Mouse (Mus musculus) right cerebral cortex, adult 2 months (tissue): ENCODE measurements around the gene Ranbp3.
A peak's percentile ranks its signal among the peaks of the same experiment; 100 is the strongest.

Experiments used
- DNase-seq, 2 experiments: peaks; one replicate each; pipeline ENCODE4 v3.0.0; 2021 to 2022; ENCODE audit warnings: low spot score in 2 of 2

Ranbp3 gene

DNA sequence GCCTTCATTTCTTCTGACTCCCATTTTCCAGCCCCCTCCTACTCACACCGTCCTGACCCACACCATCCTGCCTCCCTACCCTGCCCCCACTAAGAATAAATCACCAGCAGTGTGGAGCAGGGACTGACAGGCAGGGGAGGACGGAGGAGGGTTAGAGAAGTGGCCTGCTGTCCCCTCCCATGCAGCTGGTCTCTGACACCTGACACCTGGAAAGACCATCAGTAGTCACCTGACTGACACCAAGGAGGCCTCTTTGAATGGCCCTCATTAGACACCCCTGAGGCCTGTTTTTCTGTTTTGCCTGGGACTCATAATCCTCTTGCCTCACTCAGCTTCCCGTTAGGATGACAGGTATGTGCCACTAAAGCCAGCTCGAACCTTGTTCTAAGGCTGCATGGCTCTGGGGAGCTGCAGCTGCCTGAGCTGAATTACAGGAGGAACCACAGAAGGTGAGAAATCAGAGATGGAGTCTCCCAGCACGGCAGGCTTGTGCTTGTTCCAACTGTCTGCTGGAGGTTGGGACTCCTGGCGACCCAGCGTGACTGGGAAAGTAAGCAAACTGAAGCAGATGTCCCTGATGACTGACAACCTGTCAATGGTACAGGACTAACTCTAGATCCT, 54.0 kb downstream of the Ranbp3 start:
- DNase-seq: no peak

DNA sequence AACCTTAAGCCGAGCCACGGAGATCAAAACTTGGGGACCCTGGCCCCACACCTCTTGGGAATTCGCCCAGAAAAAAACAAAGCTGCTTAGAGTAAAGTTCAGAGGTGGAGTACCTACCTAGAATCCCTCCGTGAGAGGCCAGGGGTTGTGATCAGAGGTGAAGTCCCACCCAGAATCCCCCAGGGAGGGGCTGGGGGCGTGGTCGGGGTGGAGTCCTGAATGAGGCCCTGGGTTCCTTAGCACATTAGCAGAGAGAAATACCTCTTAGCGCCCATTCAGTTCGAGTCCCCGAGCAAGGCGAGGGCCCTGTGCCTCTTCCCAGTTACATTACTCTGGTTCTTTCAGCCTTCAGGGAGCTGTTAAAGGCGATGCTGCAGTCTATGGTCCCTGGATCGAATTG, 54.6 kb downstream of the Ranbp3 start:
- no peak for DNase-seq

DNA sequence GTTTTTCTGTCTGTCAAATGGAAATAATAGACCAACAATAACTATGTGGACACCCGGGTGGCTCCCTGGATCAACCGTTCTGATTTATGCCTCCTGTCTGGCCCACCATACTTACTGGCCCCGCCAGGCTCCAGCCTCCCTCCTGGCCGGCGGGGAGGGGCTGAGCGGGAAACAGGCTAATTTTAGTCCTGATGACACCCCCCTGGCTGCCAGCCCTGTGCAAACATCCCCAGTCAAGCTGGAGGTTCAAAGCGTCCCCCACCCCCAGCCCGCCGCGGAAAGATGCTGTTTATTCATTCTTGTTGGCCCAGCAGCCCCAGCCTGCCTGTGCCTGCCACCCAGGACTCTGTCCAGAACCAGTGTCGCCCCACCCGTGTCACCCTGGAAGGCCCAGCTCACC, 55.0 kb downstream of the Ranbp3 start:
- no peak for DNase-seq

DNA sequence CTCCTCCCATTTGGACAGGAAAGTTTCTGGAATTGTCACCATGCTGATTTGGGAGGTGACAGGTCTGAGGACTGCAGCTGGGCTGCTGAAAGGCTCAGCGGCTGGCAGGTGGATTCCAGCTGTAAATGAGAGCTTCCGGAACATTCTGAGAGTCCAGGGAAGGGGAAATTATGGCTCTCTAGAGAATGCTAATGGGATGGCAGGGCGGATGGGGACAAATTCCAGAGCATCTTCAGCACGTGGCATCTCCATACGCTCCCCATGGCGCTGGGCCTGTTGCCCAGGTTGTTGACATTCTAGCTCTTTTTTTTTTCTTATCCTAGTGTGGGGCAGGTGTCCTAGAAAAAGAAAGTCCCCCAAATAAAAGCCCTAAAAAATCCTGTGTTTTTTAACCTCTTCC, 56.1 kb downstream of the Ranbp3 start:
- DNase-seq: no peak

DNA sequence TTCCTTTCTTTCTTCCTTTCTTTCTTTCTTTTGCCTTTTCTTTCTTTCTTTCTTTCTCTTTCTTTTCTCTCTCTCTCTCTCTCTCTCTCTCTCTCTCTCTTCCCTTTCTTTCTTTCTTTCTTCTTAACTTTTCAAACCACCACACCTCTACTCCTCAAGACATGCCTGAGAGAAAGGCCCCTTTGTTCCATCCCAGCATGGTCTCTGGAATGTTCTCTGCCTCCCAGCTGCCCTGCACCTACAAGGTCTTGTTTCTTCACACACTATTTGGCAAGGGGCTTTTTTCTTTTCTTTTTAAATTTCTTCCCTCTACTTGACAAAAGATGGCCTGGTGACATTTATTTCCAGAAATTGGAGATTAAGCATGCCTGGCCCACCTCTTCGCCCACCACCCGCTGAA, 56.6 kb downstream of the Ranbp3 start:
- DNase-seq: no peak

DNA sequence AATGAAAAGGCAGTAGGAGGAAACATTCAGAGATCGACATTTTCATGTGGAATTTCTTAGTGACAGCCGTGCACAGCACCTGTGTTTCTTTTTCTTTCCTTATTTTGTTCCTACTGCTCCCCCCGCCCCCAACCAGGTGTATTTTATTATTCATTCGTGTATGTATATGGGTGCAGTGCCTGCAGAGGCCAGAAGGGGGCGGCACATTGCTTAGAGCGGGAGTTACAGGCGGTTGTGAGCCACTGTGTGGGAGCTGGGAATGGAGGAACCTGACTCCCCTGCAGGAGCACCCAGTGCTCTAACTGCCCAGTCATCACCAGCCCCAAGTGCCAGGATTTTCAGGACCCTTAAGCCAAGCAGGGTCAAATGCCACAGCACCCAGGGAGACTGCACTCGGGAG, 63.4 kb downstream of the Ranbp3 start:
- no peak for DNase-seq

DNA sequence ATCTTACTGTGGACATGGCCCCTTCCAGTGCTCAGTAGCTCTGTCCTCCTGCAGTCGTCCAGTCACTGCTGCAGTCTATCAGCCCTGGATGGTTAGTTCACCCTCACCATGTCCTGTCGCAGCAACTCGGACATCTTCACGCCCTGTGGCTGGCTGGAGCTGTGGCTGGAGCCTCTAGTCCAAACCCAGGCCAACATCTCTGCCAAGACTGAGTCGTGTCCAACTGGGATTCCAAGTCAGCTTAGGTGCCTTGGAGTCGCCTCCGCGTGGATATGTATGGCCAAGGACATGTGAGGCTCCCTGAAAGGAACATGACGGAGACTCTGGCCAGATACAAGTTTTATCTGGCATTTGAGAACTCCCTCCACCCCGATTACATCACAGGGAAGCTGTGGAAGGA, 65.1 kb downstream of the Ranbp3 start:
- no peak for DNase-seq

DNA sequence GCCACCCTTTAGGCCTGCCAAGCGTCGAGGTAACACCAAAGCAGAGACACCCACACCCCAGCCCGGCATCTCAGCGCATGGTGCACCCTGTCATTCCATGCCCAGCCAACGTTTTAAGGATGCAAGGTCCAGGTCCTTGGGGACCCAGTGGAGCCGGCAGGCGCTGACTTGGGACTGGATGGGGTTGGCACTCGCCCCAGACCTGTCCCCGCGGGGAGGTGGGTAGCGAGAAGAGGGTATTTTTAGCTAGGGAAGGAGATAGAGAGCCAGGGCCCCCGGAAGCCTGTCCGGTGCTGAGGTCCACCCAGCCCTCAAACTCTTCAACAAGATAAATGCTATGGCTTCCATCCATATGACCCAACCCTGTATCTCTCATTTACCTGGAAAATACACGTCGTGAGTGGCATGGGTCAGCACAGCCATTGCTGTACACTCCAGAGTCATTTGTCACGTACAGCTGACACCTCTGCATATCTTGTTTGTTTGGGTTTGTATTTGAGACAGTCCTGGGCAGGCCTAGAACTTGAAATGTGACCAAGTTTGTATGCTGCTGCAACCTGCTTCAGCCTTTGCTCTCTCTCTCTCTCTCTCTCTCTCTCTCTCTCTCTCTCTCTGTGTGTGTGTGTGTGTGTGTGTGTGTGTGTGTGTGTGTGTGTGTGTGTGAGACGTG, 67.2 kb downstream of the Ranbp3 start:
- DNase-seq: no peak

DNA sequence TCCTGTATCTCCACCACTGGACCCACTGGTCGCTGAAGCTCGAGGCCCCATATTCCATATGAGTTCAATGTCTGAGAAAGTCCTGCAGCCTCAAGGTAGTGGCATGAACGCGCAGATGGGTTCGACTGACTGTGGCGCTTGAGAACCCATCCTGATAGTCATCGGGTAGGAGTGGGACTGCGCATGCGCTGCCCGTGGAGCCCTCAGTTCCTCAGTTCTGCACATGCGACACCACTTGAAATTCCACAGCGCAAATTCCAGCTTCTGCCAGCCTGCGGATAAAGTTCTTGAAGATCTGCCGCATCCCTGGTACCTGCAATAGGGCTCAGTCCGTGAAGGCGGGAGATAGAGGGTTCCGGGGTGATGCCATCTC, 67.7 kb downstream of the Ranbp3 start:
- DNase-seq: no peak

DNA sequence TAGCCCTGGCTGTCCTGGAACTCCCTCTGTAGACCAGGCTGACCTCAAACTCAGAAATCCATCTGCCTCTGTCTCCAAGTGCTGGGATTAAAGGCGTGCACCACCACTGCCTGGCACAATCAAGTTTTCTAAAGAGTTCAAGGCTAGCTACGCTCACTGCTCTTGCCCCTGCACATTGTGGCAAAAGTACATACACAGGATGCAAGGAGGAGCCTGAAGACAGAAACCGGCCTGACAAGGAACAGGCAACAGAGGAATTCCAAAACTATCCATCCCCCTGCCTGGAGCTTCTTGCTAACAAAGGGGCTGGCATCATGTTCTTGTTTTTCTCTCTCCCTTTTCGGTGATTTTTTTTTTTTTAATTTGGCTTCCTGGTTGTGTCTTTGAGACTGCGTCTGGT, 71.1 kb downstream of the Ranbp3 start:
- no peak for DNase-seq

DNA sequence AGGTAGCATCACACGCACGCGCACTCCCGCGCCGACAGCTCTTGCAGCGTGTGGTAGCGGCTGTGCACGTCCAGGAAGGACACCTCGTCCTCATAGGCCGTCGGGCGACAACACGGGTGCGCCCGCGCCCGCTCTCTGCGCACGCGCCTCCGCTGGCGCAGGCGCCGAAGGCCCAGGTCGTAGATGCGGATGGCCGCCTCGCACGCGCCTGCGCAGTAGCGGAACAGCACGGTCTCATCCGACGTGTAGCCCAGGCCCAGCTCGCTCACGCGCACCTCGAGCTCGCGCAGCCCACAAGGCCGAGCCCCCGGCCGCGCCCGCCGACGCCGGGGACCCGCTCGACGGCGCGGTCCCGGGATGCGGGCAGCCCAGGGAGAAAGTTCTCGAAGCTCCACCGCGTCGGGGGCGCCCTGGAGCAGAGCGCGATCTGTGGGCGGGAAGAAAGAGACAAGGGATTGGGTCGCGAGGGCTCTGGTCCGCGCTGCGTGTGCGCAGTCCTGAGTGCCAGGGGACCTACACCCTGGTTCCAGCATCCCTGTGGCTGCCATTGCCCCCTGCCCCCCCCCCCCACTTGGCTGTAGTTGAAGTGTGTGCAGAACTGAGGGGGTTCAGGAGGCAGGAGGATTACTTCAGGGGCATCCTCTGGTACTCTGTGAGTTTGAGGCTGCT, 78.4 kb downstream of the Ranbp3 start:
- DNase-seq: peak in 1 of 2 experiments; percentile 10

DNA sequence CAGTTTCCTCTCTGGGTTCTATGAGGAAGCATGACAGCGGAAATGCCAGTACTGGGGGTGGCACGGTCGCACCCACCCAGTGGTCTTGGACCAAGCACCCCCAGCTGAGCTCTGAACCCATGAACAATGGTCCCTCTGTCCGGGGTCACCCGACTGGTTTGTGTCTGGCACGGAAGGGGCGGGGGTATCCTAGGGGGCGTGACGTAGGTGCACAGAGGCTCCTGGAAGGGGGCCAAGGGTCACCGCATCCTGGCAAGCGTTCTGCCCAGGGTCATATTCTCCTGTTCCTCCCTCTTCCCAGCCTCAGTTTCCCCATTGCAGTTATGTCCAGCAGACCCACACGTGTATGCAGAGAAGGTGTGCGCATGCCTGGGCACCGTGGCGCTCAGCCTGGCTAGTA, 80.4 kb downstream of the Ranbp3 start:
- no peak for DNase-seq

DNA sequence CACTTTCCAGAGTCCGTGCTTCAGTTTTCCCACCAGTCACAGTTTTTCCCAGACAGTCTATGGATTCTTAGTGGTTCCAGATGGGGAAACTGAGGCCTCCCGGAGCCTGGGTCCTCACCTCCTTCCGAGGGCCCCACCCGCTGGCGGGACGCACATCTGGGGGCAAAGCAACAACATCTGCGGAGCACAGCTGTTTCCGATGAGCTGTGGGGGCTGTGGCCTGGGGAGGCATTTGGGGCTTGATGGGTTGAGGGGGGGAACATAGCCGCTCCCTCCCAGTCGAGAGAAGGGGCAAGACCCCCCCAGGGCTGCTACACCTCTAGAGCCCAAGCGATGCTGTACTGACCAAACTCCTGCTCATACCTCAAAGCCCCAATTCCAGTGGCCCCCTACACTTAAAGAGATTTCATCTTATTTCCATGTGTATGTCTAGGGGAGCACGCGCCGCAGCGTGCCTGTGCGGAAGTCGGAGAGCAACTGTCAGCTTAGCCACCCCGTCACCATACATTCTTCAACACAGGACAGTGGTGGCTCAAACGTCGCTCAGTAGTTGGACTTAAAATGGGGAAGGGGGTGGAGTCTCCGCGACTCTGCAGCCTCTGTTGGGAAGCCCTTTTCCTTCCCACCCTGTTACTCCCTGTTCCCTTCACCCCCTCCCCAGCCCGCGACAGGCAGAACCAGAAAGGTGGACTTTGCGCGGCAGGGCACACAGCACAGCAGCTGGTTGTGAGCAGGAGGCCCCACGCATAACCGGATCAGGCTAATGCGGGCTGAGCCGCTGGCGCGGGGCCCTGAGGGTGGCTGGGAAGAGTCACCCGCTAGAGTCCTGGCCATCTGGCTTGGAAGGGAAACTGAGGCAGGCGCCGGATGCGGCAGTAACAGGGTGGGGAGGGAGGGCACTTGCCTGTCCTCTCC, 81.4 kb downstream of the Ranbp3 start:
- no peak for DNase-seq

DNA sequence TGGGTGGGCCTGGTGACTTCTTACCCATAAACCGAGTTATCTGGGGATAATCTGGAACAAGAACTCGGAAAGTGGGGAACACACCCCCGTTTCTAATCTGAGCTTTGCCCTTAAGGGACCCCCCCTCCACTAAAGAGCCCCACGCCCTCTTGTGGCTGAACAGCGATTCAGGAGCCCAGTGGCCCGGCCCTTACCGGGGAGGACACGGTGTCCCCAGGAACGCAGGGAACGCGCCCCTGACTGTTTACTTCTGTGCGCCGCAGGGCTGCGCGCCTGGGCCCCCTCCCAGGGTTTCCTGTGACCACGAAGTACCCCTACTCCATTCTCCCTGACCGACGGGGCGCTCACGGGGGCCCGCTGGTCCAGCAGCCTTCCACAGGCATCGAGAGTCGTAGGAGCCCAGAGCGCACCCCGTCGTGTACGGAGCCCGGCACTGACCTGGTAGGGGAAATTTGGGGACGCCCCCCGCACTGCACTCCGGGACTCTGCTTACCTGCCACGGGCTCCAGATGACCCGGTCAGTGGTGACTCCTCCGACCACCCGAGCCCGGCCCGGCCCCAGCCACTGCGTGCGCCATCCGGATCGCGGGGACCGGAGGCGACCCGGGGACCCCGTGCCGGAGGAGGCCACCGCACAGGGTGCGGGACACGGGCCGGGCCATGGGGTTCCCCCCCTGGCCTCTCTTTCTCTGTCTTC, 83.8 kb downstream of the Ranbp3 start:
- peak in 1 of 2 experiments; percentile 10 for DNase-seq

DNA sequence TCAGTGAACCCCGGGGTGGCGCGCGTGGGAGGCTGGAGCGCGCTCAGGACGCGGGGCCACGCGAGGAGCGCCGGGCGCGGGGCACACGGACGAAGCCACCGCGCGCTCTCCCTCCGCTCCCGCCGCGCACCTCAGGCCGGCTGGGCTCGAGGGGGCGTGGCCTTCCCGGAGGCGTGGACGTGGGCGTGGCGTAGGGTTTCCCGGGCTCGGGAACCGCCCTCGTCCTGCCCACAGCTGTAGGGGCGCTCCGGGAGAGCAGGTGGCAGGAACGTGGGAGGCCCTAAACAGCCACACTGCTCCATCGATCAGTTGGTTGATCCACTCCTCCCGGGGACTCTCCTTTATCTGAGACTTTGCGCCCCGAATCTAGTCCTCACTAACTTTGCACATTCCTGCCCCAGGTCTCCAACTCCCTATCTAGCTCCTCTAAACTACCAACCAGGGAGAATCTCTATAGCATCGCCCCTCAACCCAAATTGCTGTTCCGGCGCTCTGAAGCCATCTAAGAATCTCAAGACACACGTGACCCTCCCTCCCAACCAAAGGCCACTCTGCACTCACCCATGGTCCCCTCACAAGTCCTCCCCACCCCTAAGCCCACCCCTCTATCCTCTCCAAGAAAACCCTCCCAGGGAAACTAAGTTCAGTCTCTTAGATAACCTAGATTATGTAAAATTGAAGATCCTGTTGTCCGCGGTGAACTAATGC, 84.5 kb downstream of the Ranbp3 start, which contains the start of gene Nrtn:
Gene Nrtn, minus strand, starts transcription at position 115 of the 708 bp plus-strand sequence.
- peak; percentile 55 to 59 for DNase-seq

DNA sequence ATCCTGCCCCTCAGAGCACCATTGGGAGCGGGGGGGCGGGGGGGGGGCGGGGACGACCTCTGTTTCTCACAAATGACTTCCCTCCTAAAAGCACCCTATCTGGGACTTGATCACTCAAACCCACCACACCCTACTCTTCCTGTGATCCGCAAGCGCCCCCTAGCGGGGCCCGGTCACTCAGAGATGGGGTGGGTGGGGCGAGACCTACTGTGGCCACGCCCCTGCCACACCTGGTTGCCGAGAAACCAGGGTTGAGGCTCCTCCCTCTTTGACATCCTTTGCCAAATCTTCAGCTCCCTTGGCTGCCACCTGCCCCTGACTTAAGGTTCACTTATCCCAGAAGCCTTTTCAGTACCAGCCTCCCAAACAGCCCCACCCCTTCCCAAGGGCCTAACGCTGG, 85.0 kb downstream of the Ranbp3 start:
- peak; percentile 46 to 50 for DNase-seq

DNA sequence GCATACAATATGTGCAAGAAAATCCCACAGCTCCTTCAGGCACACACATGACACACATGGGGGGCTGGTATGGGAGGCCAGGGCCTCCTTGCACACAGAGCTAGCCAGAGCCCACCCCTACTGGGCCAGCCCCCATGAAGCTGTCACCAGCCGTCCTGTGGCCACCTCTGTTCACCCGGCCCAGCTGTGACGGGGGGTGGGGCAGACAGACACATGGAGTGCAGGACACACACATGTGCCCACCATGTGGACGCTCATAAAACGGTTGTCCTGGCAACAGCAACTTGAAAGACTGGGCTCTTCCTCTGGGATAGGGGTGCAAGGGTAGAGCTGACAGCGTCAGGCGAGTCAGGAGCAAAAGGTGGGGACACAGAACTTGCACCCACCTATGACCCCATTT, 86.2 kb downstream of the Ranbp3 start:
- no peak for DNase-seq

DNA sequence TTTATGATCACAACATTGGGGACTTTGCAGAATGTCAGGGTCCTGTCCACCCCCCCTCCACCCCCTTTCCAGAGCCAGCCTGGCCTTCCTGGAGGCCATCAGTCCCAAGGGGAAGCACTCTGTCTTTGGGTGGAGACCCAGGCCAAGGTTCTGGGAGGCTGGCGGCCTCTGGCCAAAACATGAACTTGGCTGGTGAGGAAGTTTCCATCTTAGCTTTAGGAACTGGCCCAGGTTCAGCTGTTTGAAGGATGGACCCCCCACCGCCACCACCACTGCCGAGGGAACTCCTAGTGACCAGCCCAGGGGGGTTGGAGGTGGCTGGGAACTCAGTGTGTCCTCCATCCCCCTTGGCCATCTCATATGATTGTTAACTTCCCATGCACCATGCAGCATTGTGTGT, 88.0 kb downstream of the Ranbp3 start:
- no peak for DNase-seq
